Comparison of ENCODE assay signal across 21 mouse cellular contexts in genomic region chr4:128429591-128429990, GRCm38 (mm10).
DNase-seq lines count a peak whose midpoint lies in the region; ATAC-seq and TF ChIP-seq lines count a peak whose summit lies in the region.
"Had no signal": no experiment of that assay in that cellular context is flagged by ENCODE, and none has a peak within 500 bp of the region (broad histone marks: within the 10 kb centered on the region; RNA-seq: fewer than 3 reads in every experiment).

No protein-coding gene starts in this region.

- H3K9ac ChIP-seq in heart, adult 2 months (ENCODE audit: low read depth, low read length), result no peak overlapping the region
- H3K9ac ChIP-seq in heart, embryonic 11.5 days (ENCODE audit: low read depth, low read length), result no peak overlapping the region
- no peak overlapping the region for H3K9ac ChIP-seq in midbrain, embryonic 12.5 days (replicated peaks)
- H3K9ac ChIP-seq in midbrain, embryonic 15.5 days, result no peak overlapping the region
- H3K9ac ChIP-seq in heart, embryonic 14.5 days (ENCODE audit: low read length), result no peak overlapping the region
- no peak overlapping the region for H3K9ac ChIP-seq in hindbrain, postnatal 0 days (replicated peaks; ENCODE audit: low read length)
- H3K9ac ChIP-seq: forebrain, embryonic 15.5 days; liver, embryonic 15.5 days; lung, embryonic 15.5 days; neural tube, embryonic 12.5 days had no signal

- H3K36me3 ChIP-seq in heart, adult 2 months (ENCODE audit: control insufficient read depth, insufficient read depth, low read length), result no peaks in the 10 kb centered on the region
- H3K36me3 ChIP-seq in heart, embryonic 11.5 days (ENCODE audit: control insufficient read depth, insufficient read depth, low read length), result no peaks in the 10 kb centered on the region
- H3K36me3 ChIP-seq in midbrain, embryonic 12.5 days, result no peaks in the 10 kb centered on the region
- no peaks in the 10 kb centered on the region for H3K36me3 ChIP-seq in midbrain, embryonic 15.5 days (replicated peaks)
- H3K36me3 ChIP-seq in heart, embryonic 14.5 days (ENCODE audit: control insufficient read depth, insufficient read depth, low read length), result no peaks in the 10 kb centered on the region
- H3K36me3 ChIP-seq in hindbrain, postnatal 0 days (ENCODE audit: insufficient read depth, low read length), result no peaks in the 10 kb centered on the region
- H3K36me3 ChIP-seq: forebrain, embryonic 15.5 days; limb, embryonic 10.5 days; liver, embryonic 15.5 days; lung, embryonic 15.5 days; neural tube, embryonic 12.5 days had no signal

- H3K9me3 ChIP-seq in heart, embryonic 11.5 days (replicated peaks; ENCODE audit: control insufficient read depth, low read length), result no peaks in the 10 kb centered on the region
- H3K9me3 ChIP-seq in midbrain, embryonic 12.5 days, result no peaks in the 10 kb centered on the region
- no peaks in the 10 kb centered on the region for H3K9me3 ChIP-seq in midbrain, embryonic 15.5 days
- no peaks in the 10 kb centered on the region for H3K9me3 ChIP-seq in heart, embryonic 14.5 days (ENCODE audit: control insufficient read depth, low read length)
- no peaks in the 10 kb centered on the region for H3K9me3 ChIP-seq in hindbrain, postnatal 0 days (ENCODE audit: low read length)
- H3K9me3 ChIP-seq: forebrain, embryonic 15.5 days; limb, embryonic 10.5 days; lung, embryonic 15.5 days; neural tube, embryonic 12.5 days had no signal

- 75% methylated on average over 8 of the region's 8 CpGs for WGBS in heart, adult 2 months
- 82% methylated on average over 8 of the region's 8 CpGs for WGBS in heart, embryonic 11.5 days (ENCODE audit: insufficient replicate concordance)
- 83% methylated on average over 8 of the region's 8 CpGs for WGBS in midbrain, embryonic 12.5 days
- WGBS in midbrain, embryonic 15.5 days, result 74% methylated on average over 8 of the region's 8 CpGs
- WGBS in heart, embryonic 14.5 days, result 80% methylated on average over 8 of the region's 8 CpGs
- WGBS in hindbrain, postnatal 0 days, result 67% methylated on average over 8 of the region's 8 CpGs

- H3K4me1 ChIP-seq in heart, adult 2 months (ENCODE audit: control insufficient read depth, insufficient read depth, low read length), result no peaks in the 10 kb centered on the region
- H3K4me1 ChIP-seq in heart, embryonic 11.5 days (ENCODE audit: control insufficient read depth, insufficient read depth, low read length), result 0 out of 2 replicates have a peak, but pooled peaks cover 3% of the 10 kb centered on the region
- H3K4me1 ChIP-seq in midbrain, embryonic 12.5 days, result peaks cover 20% of the 10 kb centered on the region
- H3K4me1 ChIP-seq in midbrain, embryonic 15.5 days, result peaks cover 18% of the 10 kb centered on the region
- H3K4me1 ChIP-seq in heart, embryonic 14.5 days (ENCODE audit: control insufficient read depth in 2 of 2, insufficient read depth in 2 of 2, low read length in 2 of 2), result peaks cover 7 to 9% of the 10 kb centered on the region in 2 experiments; a peak in 3 of 4 replicates
- peaks cover 15% of the 10 kb centered on the region; the same call in 1 of the 2 replicates for H3K4me1 ChIP-seq in hindbrain, postnatal 0 days (ENCODE audit: insufficient read depth, low read length)
- H3K4me1 ChIP-seq: liver, embryonic 15.5 days had no signal

- H3K27ac ChIP-seq in heart, adult 2 months, result no peak overlapping the region
- H3K27ac ChIP-seq in heart, embryonic 11.5 days (ENCODE audit: low read depth, low read length), result no peak overlapping the region
- H3K27ac ChIP-seq in midbrain, embryonic 12.5 days (replicated peaks), result no peak overlapping the region
- H3K27ac ChIP-seq in midbrain, embryonic 15.5 days, result no peak overlapping the region
- no peak overlapping the region for H3K27ac ChIP-seq in heart, embryonic 14.5 days (replicated peaks in 1 of 2; ENCODE audit: control insufficient read depth in 1 of 2, insufficient read depth in 1 of 2, low read depth in 2 of 2, low read length in 2 of 2)
- no peak overlapping the region for H3K27ac ChIP-seq in hindbrain, postnatal 0 days
- H3K27ac ChIP-seq: kidney, postnatal 0 days; limb, embryonic 10.5 days; liver, embryonic 15.5 days; neural tube, embryonic 12.5 days had no signal

- no peaks in the 10 kb centered on the region for H3K79me2 ChIP-seq in heart, adult 2 months (replicated peaks; ENCODE audit: control insufficient read depth, insufficient read depth, low read length)

- no peak overlapping the region for H3K4me3 ChIP-seq in heart, adult 2 months
- no peak overlapping the region for H3K4me3 ChIP-seq in heart, embryonic 11.5 days (ENCODE audit: low read depth, low read length)
- H3K4me3 ChIP-seq in midbrain, embryonic 12.5 days, result no peak overlapping the region
- H3K4me3 ChIP-seq in midbrain, embryonic 15.5 days, result no peak overlapping the region
- H3K4me3 ChIP-seq in heart, embryonic 14.5 days (ENCODE audit: control insufficient read depth in 1 of 2, insufficient read depth in 1 of 2, low read depth in 1 of 2, low read length in 2 of 2), result no peak overlapping the region
- H3K4me3 ChIP-seq in hindbrain, postnatal 0 days (ENCODE audit: low read length), result no peak overlapping the region
- H3K4me3 ChIP-seq: forebrain, embryonic 15.5 days; limb, embryonic 10.5 days; liver, embryonic 15.5 days; lung, embryonic 15.5 days; neural tube, embryonic 12.5 days had no signal

- intact Hi-C loops in heart, adult 2 months (cut with DNase I), result no loop called here

- TF ChIP-seq CTCF in heart, adult 2 months (IDR thresholded peaks at IDR 0.05), result no peak
- TF ChIP-seq CTCF in hindbrain, postnatal 0 days (IDR thresholded peaks at IDR 0.05; ENCODE audit: low read depth), result no peak

- no peaks in the 10 kb centered on the region for H3K27me3 ChIP-seq in heart, adult 2 months (ENCODE audit: control insufficient read depth, insufficient read depth, low read length)
- H3K27me3 ChIP-seq in heart, embryonic 11.5 days (ENCODE audit: control insufficient read depth, insufficient read depth, low read length), result no peaks in the 10 kb centered on the region
- H3K27me3 ChIP-seq in midbrain, embryonic 12.5 days, result no peaks in the 10 kb centered on the region
- no peaks in the 10 kb centered on the region for H3K27me3 ChIP-seq in midbrain, embryonic 15.5 days (replicated peaks)
- no peaks in the 10 kb centered on the region for H3K27me3 ChIP-seq in heart, embryonic 14.5 days (ENCODE audit: control insufficient read depth, insufficient read depth, low read length)
- H3K27me3 ChIP-seq in hindbrain, postnatal 0 days (ENCODE audit: insufficient read depth, low read length), result no peaks in the 10 kb centered on the region
- H3K27me3 ChIP-seq: forebrain, embryonic 15.5 days; liver, embryonic 15.5 days; lung, embryonic 15.5 days; neural tube, embryonic 12.5 days had no signal

- no peak overlapping the region for H3K4me2 ChIP-seq in heart, embryonic 11.5 days
- no peak overlapping the region for H3K4me2 ChIP-seq in midbrain, embryonic 12.5 days (replicated peaks)
- H3K4me2 ChIP-seq in midbrain, embryonic 15.5 days, result no peak overlapping the region
- peak overlapping the region; percentile 52; the same call in 1 of the 2 replicates for H3K4me2 ChIP-seq in heart, embryonic 14.5 days (ENCODE audit: low read length)
- no peak overlapping the region for H3K4me2 ChIP-seq in hindbrain, postnatal 0 days (ENCODE audit: low read depth, low read length)
- H3K4me2 ChIP-seq: liver, embryonic 15.5 days; lung, embryonic 15.5 days; neural tube, embryonic 12.5 days had no signal

- DNase-seq in heart, adult 2 months, result peak; percentile 10 to 20
- DNase-seq in hindbrain, postnatal 0 days (ENCODE audit: low spot score), result no peak
- no peak for DNase-seq in gastrocnemius, postnatal 10 days
- DNase-seq: adrenal gland, postnatal 36 days; cerebellum, adult 9-10 months; gastrocnemius, postnatal 25 days; kidney, adult 18-20 months; liver; right cerebral cortex, postnatal 25 days; spleen, adult 18-20 months had no signal

- no peak for ATAC-seq in heart, embryonic 11.5 days (replicated peaks; ENCODE audit: insufficient number of reproducible peaks, low FRiP score, low TSS enrichment)
- peak; percentile 16; the same call in 1 of the 2 replicates for ATAC-seq in midbrain, embryonic 12.5 days (ENCODE audit: low FRiP score, low read depth)
- no peak for ATAC-seq in midbrain, embryonic 15.5 days (replicated peaks)
- ATAC-seq in heart, embryonic 14.5 days (ENCODE audit: insufficient number of reproducible peaks, insufficient read depth, low FRiP score, low read depth), result no peak
- peak; percentile 21; the same call in 1 of the 2 replicates for ATAC-seq in hindbrain, postnatal 0 days
- ATAC-seq: inflammation-experienced regulatory T-cells, adult 6 months had no signal

- TF ChIP-seq EP300 in heart, adult 2 months (IDR thresholded peaks at IDR 0.05; ENCODE audit: insufficient read depth, low read depth, low read length), result no peak

- no peak for TF ChIP-seq POLR2A in heart, adult 2 months (IDR thresholded peaks at IDR 0.05; ENCODE audit: insufficient read depth, low read depth, low read length)

Comparison
In these comparisons a context has a peak if more than half of its experiments do, and no peak if none do; other contexts are left out.
1. ATAC-seq: peak in midbrain, embryonic 12.5 days (single experiment) and hindbrain, postnatal 0 days (single experiment); none in heart, embryonic 11.5 days (single experiment), midbrain, embryonic 15.5 days (single experiment) and heart, embryonic 14.5 days (single experiment).
2. DNase-seq: peak in heart, adult 2 months (2 of 2); none in hindbrain, postnatal 0 days (single experiment) and gastrocnemius, postnatal 10 days (single experiment).